Mouse (Mus musculus) forebrain, embryonic 13.5 days (tissue): ENCODE measurements around the gene Gtf2ird1. TPM values are rescaled to one million over a fixed set of nuclear protein-coding genes. Genes with fewer than 3 reads are reported as not detected.

Experiments used
- ATAC-seq: fragments of 200-750 bp; cut with Nextera tagmentation; 2 replicates; pipeline ENCODE4 v1.8.0; 2017
- H3K27ac ChIP-seq: fragments of 300-500 bp; sonication (generic); 2 replicates; pipeline ENCODE4 v1.5.1; 2015; ENCODE audit warnings: inconsistent platforms, mild to moderate bottlenecking, moderate library complexity
- H3K27me3 ChIP-seq: fragments of 300-500 bp; sonication (generic); 2 replicates; pipeline ENCODE4 v1.6.1; 2015; ENCODE audit warnings: mild to moderate bottlenecking, inconsistent platforms
- H3K36me3 ChIP-seq: fragments of 300-500 bp; sonication (generic); 2 replicates; pipeline ENCODE4 v1.6.1; 2015; ENCODE audit warnings: mild to moderate bottlenecking, inconsistent platforms; ENCODE audit not compliant: poor library complexity, severe bottlenecking
- H3K4me1 ChIP-seq: fragments of 300-500 bp; sonication (generic); 2 replicates; pipeline ENCODE4 v1.6.1; 2015; ENCODE audit warnings: inconsistent platforms
- H3K4me2 ChIP-seq: fragments of 300-500 bp; sonication (generic); 2 replicates; pipeline ENCODE4 v1.6.1; 2015; ENCODE audit warnings: inconsistent platforms, mild to moderate bottlenecking, moderate library complexity
- H3K4me3 ChIP-seq: fragments of 300-500 bp; sonication (generic); 2 replicates; pipeline ENCODE4 v1.5.1; 2015; ENCODE audit warnings: mild to moderate bottlenecking, inconsistent platforms
- H3K9ac ChIP-seq: fragments of 300-500 bp; sonication (generic); 2 replicates; pipeline ENCODE4 v1.6.1; 2015; ENCODE audit warnings: mild to moderate bottlenecking, inconsistent platforms
- H3K9me3 ChIP-seq: fragments of 300-500 bp; sonication (generic); replicated peaks from 2 replicates; pipeline ENCODE4 v1.6.1; 2016; ENCODE audit warnings: inconsistent platforms
- WGBS: fragments of 180-500 bp; shearing (Covaris S2); methylation state at CpG from one replicate; pipeline ENCODE4 v1.1.7; 2015; 5-methylcytosine and 5-hydroxymethylcytosine counted together
- polyA plus RNA-seq: library from polyadenylated mRNA; unstranded; fragments of >200 nt; fragmentation: Nextera tagmentation; extraction: Ambion mirVana; gene quantifications from 2 replicates; pipeline ENCODE4 v1.2.1, GENCODE M21; 2015

The Gtf2ird1 gene
- polyA plus RNA-seq, 1 experiment from 2014 or later = 72.9 TPM

DNA sequence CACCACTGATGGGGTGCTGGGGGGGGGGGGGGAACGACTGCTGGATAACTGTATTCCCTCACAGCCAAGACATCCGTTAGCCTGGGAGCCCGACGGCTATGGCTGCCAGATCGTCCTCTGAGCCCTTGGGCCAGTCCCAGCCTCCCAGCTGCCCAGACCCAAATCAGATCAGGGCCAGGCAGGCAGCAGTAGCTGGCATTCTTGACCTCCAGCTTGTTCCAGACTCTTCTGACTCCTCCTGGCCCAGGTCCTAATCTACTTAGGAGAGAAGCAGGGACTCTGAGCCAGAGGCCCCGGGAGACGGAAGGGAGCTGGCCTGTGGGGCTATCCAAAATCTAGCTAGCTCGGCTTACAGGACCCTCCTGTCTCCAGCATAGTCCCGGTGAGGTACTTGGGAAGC lies 35.5 kb downstream of the Gtf2ird1 start:
- Histone ChIP-seq H3K36me3 (peaks cover 29% of the 10 kb centered on the region), H3K4me3 (no peak overlapping the region), H3K4me2 (no peak overlapping the region), H3K27ac (no peak overlapping the region), H3K9ac (no peak overlapping the region), H3K9me3 (no peaks in the 10 kb centered on the region), H3K4me1 (no peaks in the 10 kb centered on the region), H3K27me3 (no peaks in the 10 kb centered on the region)
- WGBS = 87% methylated on average over 9 of the region's 9 CpGs
- ATAC-seq = no peak

DNA sequence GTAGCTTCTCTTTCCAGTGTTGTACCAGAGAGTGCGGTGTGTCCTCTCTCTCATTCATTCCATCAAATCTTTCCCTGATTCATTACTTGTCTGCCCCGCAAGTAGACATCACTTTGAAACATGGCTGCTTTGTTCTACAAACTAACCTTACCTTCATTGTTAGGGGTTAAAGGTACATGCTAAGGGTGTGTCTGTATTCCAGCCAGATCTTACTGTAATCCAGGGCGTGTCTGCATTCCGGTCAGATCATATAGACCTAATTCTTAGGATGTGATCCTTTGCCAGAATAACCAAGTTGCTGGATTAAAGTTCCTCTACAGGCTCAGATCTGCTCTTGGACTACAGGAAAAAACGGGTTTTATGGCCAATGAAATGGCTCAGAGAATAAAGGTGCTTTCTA lies 36.8 kb downstream of the Gtf2ird1 start:
- no peak overlapping the region for H3K27ac ChIP-seq
- peaks cover 42% of the 10 kb centered on the region for H3K36me3 ChIP-seq
- H3K9me3 ChIP-seq = no peaks in the 10 kb centered on the region
- 94% methylated on average over 5 of the region's 5 CpGs for WGBS
- H3K4me3 ChIP-seq = no peak overlapping the region
- no peaks in the 10 kb centered on the region for H3K4me1 ChIP-seq
- ATAC-seq = no peak
- no peaks in the 10 kb centered on the region for H3K27me3 ChIP-seq
- H3K4me2 ChIP-seq = no peak overlapping the region
- no peak overlapping the region for H3K9ac ChIP-seq

DNA sequence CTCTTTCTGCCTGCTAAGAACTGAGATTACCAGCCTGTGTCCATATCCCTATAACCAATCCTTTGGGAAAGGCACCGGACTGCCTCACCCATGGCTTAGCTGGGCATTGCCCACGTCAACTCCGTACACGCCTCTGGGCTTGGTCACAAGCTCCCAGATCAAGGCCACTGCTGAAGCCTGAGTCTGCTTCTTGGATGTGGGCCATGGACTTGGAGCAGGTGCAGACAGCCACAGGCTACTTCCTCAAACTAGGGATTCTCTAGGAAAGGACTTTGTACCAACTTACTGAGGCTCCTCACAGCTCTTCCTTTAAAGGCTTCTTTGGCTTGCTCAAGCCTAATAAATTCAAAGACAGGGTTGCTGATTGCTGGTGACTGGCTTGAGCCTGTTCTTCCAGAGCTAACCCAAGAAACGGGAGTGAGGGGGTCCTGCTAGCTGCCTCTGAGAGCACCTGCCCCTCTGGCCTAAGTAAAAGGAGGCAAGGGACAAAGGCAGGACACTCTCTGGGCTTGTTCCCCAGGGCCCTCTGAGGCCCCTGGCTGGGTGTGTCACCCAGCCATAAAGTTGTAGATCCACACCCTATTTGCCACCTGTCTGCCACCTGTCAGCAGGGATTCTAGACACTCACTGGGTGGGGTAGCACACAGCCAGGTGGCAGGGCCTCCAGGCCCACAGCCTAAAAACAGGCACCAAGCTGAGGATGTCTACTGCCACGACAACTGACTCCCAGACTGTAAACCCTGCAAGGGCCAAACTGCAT lies 38.0 kb downstream of the Gtf2ird1 start:
- H3K27ac ChIP-seq = no peak overlapping the region
- H3K4me3 ChIP-seq = no peak overlapping the region
- H3K36me3 ChIP-seq = peaks cover 47% of the 10 kb centered on the region
- no peaks in the 10 kb centered on the region for H3K4me1 ChIP-seq
- H3K9ac ChIP-seq = no peak overlapping the region
- H3K4me2 ChIP-seq = no peak overlapping the region
- H3K9me3 ChIP-seq = no peaks in the 10 kb centered on the region
- ATAC-seq = no peak
- 94% methylated on average over 6 of the region's 6 CpGs for WGBS
- H3K27me3 ChIP-seq = no peaks in the 10 kb centered on the region

DNA sequence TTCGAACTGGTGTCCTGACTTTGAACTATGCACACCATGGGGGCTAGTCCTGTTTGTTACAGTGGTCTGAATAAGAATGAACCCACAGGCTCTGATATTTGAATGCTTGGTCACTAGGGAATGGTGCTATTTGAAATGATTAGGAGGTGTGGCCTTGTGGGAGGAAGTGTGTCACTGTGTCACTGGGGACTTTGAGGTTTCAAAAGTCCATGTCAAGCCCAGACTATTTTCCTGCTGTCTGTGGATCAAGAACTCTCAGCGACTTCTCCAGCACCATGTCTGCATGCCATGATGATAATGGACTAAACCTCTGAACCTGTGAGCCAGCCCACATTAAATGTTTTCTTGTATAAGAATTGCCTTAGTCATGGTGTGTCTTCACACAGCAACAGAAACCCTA lies 44.2 kb downstream of the Gtf2ird1 start:
- Histone ChIP-seq H3K27ac (no peak overlapping the region), H3K4me3 (no peak overlapping the region), H3K4me1 (no peaks in the 10 kb centered on the region), H3K4me2 (no peak overlapping the region), H3K36me3 (peaks cover 94% of the 10 kb centered on the region), H3K27me3 (no peaks in the 10 kb centered on the region), H3K9ac (no peak overlapping the region), H3K9me3 (no peaks in the 10 kb centered on the region)
- ATAC-seq = no peak
- 93% methylated on average over 2 of the region's 2 CpGs for WGBS

DNA sequence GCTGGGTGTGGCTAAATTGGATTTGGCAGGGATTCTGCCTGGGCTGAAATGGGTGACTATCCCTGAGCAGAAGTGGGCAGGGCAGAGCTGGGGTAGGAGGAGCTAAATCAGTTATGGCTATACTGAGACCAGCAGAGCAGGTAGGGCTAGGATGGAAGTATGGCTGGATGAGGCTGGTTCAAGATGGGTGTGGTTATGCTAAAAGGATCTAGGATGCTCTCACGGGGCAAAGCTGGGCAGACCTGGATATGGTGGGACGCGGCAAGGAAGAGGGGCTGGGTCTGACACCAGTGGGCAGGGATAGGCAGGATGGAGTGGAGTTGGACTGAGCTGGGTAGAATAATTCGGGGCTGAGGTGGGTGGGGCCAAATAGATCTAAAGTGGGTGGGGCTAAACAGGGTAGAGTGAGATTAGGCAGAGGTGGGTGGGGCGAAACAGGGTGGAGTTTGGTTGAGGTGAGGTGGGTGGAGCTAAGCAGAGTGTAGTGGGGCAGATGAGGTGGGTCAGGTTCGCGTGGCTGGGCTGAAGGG lies 46.1 kb downstream of the Gtf2ird1 start:
- no peak overlapping the region for H3K9ac ChIP-seq
- 90% methylated on average over 7 of the region's 7 CpGs for WGBS
- no peak overlapping the region for H3K27ac ChIP-seq
- H3K4me2 ChIP-seq = no peak overlapping the region
- no peaks in the 10 kb centered on the region for H3K27me3 ChIP-seq
- H3K9me3 ChIP-seq = no peaks in the 10 kb centered on the region
- H3K4me3 ChIP-seq = no peak overlapping the region
- H3K36me3 ChIP-seq = peaks cover 93% of the 10 kb centered on the region
- no peaks in the 10 kb centered on the region for H3K4me1 ChIP-seq
- ATAC-seq = no peak

DNA sequence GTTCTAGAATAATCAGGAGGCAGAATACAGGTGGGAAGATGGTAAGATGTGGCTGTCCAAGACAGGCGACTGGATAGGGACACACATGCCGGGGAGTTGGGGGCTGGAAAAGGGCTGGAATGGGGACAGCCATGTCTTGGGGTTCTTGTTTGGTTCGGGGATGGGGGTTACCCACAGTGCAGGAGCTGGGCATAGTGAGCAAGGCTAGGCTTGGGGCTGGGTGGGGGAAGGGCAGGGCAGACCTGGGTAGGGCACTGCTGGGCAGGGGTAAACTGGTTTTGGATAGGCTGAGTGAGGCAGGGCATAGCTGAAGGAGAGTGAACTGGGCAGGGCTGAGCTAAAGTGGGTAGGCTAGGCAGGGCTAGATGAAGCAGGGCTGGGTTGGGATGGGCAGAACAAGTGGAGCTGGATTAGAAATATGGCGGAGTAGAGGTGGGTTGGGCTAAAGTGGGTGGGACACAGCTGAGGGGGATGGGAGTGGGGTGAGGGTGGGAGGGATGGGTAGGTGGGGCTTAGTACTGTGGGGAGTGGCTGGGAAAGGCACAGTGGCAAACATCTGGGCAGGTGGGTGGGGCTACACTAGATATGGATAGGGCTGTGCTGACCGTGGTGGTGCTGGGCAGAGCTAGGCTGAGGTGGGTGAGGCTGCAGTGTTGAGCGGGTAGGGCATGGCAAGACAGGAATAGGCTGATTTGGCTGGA lies 46.8 kb downstream of the Gtf2ird1 start:
- peaks cover 93% of the 10 kb centered on the region for H3K36me3 ChIP-seq
- H3K4me3 ChIP-seq = no peak overlapping the region
- no peak overlapping the region for H3K4me2 ChIP-seq
- H3K27ac ChIP-seq = no peak overlapping the region
- no peaks in the 10 kb centered on the region for H3K9me3 ChIP-seq
- no peaks in the 10 kb centered on the region for H3K27me3 ChIP-seq
- WGBS = 96% methylated on average over 6 of the region's 6 CpGs
- no peaks in the 10 kb centered on the region for H3K4me1 ChIP-seq
- no peak overlapping the region for H3K9ac ChIP-seq
- ATAC-seq = no peak

DNA sequence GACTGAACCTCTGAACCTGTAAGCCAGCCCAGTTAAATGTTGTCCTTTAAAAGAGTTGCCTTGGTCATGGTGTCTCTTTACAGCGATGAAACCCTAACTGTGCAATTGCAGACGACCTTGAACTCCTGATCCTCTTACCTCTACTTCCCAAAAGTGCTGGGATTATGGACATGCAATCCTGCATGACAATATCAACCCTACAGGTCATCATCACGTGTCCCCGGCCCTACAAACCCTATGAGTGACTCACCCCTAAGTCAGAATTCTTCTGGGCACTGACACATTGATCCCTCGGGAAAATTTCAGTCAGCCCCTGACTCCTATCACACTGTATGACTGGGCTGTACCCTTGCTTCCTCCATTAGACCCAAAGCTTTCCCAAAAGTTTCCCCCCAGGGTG lies 48.4 kb downstream of the Gtf2ird1 start:
- no peak overlapping the region for H3K27ac ChIP-seq
- no peaks in the 10 kb centered on the region for H3K27me3 ChIP-seq
- no peak for ATAC-seq
- H3K9me3 ChIP-seq = no peaks in the 10 kb centered on the region
- no peak overlapping the region for H3K4me3 ChIP-seq
- peaks cover 95% of the 10 kb centered on the region for H3K36me3 ChIP-seq
- no peaks in the 10 kb centered on the region for H3K4me1 ChIP-seq
- no peak overlapping the region for H3K4me2 ChIP-seq
- H3K9ac ChIP-seq = no peak overlapping the region
- WGBS = 95% methylated on average over 5 of the region's 5 CpGs

DNA sequence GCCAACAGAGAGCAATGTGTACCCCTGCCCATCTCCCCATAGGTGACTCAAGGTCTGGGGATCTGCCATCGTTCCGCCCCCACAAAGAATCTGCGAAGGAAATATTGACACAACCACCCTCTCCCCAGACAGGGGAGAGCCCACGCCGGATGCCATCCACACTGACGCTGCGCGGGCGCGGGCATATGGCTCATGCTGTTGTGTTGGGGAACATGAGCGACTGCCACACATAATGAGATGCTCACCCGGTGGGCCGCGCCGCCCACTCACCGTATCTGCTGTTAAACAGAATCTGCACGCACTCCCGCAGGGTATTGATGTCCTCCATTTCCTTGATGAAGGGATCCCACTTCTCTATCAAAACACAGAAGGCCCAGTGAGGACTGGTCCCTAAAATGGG lies 54.7 kb downstream of the Gtf2ird1 start:
- no peak overlapping the region for H3K27ac ChIP-seq
- no peak overlapping the region for H3K4me2 ChIP-seq
- peaks cover 99% of the 10 kb centered on the region for H3K36me3 ChIP-seq
- no peaks in the 10 kb centered on the region for H3K9me3 ChIP-seq
- ATAC-seq = no peak
- no peaks in the 10 kb centered on the region for H3K4me1 ChIP-seq
- no peak overlapping the region for H3K4me3 ChIP-seq
- H3K9ac ChIP-seq = no peak overlapping the region
- 95% methylated on average over 18 of the region's 18 CpGs for WGBS
- H3K27me3 ChIP-seq = no peaks in the 10 kb centered on the region

DNA sequence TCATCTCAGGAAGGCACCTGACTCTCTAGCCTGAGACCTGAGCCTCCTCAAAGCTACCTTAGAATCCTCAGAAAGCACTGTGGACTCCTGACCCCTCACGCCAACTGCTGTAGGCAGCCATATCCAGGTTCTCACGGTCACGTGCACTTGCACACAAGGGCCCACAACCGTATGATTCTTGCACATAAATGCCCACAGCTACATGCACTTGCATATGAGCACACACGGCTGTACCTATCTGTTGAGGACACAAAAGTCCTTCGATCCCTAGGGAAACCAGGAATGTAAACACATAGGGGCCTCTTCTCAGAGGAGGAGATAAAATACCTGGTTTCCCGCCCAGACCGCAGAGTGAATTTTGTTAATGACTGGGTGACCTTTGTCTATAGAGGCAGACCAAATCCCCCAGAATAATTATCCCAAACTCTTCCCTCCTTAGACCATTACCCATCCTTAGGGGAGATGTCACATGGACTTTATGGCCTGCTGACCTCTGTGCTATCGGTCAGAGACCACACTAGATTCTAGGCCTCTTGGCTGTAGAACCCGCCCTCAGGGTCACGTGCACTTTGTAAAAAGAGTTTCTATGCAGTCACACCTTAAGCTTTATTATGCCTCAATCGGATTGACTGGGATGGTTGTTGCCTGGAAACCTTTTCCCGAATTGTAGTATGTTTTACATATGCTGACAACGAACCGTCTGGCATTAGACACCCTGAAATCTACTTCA lies 58.9 kb downstream of the Gtf2ird1 start:
- no peak for ATAC-seq
- Histone ChIP-seq H3K4me3 (no peak overlapping the region), H3K36me3 (peaks cover 99% of the 10 kb centered on the region), H3K4me2 (no peak overlapping the region), H3K27me3 (no peaks in the 10 kb centered on the region), H3K4me1 (no peaks in the 10 kb centered on the region), H3K27ac (peak overlapping the region; percentile 27; the same call in 1 of the 2 replicates), H3K9me3 (no peaks in the 10 kb centered on the region), H3K9ac (no peak overlapping the region)
- 96% methylated on average over 15 of the region's 15 CpGs for WGBS

DNA sequence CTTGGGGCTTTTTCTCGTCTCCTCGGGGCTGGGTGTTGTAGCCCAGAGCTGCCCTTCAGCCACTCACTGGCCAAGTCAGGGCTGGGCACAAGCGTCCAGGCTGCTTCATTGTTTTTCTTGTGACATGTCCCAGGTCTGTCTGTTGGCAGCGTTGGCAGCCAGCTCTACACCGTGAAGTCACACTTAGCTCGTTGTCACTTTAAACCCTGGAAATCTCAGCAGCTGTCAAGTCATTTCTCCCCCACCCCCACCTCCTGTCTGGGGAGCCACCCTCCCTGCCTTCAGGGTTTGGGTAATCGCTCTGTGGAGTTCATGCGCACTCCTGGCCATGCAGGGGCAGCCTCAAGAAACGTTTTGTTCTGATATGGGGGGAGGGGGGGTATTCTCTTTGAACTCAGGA lies 60.0 kb downstream of the Gtf2ird1 start:
- peaks cover 99% of the 10 kb centered on the region for H3K36me3 ChIP-seq
- H3K27me3 ChIP-seq = no peaks in the 10 kb centered on the region
- no peaks in the 10 kb centered on the region for H3K9me3 ChIP-seq
- H3K4me1 ChIP-seq = no peaks in the 10 kb centered on the region
- H3K9ac ChIP-seq = no peak overlapping the region
- ATAC-seq = no peak
- no peak overlapping the region for H3K4me3 ChIP-seq
- peak overlapping the region; percentile 71 for H3K27ac ChIP-seq
- H3K4me2 ChIP-seq = no peak overlapping the region
- 78% methylated on average over 9 of the region's 9 CpGs for WGBS

DNA sequence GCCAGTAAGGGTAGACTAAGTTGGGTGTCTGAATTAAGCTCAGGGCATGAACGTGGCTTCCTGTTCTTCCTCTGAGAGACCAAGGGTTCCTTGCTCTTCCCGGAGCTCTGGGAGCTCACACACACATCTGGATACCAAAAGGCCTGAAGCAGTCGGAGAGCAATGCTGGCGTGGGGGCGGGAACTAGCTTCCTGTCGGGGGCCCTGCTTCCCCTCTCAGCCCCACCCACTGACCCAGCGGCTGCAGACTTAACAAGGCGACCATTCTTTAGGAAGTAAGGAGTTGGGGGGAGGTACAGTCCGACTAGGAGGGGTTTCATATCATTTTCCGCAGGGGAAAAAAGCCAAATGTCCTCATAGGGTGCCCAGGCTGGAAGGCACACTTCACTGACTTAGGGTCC lies 61.9 kb downstream of the Gtf2ird1 start:
- no peaks in the 10 kb centered on the region for H3K4me1 ChIP-seq
- ATAC-seq = no peak
- H3K4me3 ChIP-seq = no peak overlapping the region
- 68% methylated on average over 10 of the region's 10 CpGs for WGBS
- H3K9ac ChIP-seq = no peak overlapping the region
- H3K36me3 ChIP-seq = peaks cover 99% of the 10 kb centered on the region
- no peak overlapping the region for H3K4me2 ChIP-seq
- H3K27ac ChIP-seq = no peak overlapping the region
- H3K27me3 ChIP-seq = no peaks in the 10 kb centered on the region
- H3K9me3 ChIP-seq = no peaks in the 10 kb centered on the region

DNA sequence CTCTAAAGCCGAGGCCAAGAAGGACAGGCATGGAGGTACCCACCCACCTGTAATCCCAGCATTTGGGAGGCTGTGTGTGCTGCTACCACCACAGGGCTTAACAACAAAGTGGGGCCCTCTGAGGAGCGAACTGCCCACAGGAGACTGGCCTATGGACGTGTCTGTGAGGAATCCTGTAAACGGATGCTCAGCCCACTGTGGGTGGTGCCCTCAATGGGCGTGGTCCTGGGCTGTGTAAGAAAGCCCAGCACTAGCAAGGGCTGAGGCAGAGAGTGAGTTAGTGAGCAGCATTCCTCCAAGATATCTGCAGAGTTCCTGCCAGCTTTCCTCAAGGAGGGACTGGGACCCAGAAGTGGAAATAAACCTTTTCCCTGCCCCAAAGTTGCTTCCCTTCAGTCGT lies 62.9 kb downstream of the Gtf2ird1 start:
- Histone ChIP-seq H3K4me2 (no peak overlapping the region), H3K27me3 (no peaks in the 10 kb centered on the region), H3K4me3 (no peak overlapping the region), H3K4me1 (no peaks in the 10 kb centered on the region), H3K36me3 (peaks cover 99% of the 10 kb centered on the region), H3K27ac (no peak overlapping the region), H3K9ac (no peak overlapping the region), H3K9me3 (no peaks in the 10 kb centered on the region)
- no peak for ATAC-seq
- WGBS = 88% methylated on average over 6 of the region's 6 CpGs
